Mouse (Mus musculus): ENCODE results near the gene Jph2.

The Jph2 gene

DNA sequence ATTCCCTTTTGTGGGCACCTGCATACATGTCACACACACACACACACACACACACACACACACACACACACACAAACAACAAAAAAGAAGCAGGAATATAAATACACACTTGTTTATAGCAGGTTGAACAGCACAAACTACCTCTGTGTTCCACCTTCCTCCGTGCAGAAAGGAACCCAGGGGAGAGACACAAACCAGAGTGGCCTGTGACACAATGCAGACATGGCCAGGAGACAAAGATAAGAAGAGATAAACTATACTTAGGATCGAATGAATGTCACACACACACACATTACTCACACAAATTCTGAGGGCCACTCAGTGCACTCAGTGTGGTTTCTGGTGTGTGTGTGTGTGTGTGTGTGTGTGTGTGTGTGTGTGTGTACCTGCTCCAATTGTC is 38.5 kb downstream of the Jph2 start:
- no peak for DNase-seq

DNA sequence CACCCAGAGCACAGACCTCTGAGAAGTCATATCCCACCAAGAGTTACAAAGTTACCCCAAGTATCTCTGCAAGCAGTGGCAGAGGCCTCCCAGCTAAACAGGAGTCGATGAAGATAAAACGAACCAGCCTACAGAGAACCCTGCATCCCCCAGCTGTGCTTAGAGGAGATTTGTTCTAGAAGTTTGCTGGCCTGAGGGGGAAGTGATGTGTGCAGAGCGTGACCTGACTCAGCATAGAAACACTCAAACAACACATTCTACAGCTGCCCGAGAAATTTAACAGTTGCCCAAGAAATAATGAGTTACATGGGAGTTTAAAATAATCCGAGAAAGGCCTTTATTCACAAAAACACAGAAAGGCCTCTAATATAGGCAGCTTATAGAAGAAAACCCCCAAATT is 39.1 kb downstream of the Jph2 start:
- no peak for DNase-seq

DNA sequence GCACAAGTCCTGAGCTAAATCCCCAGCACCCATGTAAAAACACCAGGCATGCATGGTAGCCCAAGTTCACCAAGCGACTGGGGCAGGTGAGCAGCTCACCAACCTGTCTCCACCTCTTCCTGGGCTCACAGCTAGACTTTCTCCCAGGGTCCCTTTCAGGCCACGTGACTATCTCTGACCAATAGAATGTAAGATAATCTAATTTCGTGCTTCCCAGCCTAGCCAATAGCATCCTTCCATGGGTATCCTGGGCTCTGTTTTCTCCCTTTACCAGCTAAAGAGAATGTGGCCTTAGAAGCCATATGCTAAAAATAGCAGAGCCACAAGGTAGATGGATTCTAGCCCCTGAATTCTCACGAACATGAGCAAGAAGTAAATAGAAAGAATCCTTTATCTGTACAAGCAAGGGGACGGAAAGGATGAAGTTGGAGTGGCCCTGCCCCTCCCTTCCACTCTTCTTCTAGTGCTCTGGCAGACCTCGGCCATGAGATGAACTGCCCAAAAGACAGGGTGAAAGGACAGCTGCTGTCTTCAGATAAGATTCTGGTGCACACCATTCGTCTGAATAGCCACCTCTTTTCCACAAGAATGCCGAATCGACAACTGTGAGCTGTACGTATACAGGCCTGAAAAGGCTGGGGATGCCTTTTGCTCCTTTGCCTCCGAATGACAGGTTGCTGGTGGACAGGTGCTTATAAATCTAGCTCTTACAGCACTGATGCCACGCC is 41.5 kb downstream of the Jph2 start:
- no peak for DNase-seq

DNA sequence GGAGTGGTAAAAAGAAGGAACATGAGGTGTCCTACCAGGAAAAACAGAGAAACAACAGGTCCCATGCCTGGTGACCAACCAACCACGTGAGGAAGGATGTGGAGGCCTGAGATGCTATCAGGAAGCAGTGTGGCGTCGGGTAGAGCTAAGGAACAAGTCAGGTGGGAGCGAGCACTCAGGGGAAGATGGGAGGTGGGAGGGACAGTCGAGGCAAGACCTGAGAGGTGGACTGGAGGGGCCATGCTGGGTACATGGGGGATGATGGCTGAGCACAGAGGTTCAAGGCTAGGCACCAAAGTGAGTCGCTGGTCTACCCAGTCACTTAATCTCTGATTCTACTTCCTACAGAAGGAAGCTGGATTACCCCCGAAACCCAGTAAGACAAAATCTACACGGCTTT is 42.1 kb downstream of the Jph2 start:
- no peak for DNase-seq

DNA sequence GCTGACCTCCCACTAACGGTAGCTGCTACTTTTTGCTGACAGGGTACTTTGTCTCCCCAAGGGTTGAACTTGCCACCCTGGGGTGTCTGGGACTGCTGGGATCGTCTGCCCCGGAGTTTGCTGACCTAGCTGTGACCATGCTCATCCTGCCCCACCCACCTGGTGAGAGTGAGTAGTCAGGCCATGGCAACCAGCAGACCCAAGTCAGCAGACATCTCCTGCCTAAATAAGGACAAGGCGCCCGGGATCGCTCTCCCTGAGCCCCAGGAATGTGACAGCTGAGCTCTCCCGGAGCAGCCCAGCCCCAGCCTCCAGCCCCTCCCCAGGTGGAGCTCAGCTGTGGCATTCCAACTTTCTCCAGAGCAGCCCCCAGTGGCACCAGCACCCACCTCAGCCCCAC is 44.1 kb downstream of the Jph2 start:
- DNase-seq, result peak in 1 of 2 experiments; percentile 43

DNA sequence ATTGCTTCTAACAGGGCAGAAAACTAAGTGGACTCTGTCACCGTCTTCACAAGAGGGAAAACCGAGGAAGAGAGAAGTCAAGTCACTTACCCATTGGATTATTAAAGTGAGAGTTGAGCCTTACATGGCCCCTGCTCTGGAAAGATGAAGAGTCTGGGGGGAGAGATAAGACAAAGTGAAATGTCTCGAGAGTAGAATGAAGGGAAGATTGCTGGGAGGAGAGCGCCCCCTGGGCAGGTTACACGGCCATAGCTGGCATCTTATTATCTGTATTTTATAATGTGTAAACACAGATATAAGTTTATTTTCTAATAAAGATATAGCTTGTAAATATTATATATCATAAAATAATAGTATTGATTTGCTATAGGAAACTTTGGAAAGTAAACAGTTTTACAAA is 47.4 kb downstream of the Jph2 start:
- DNase-seq, result no peak

DNA sequence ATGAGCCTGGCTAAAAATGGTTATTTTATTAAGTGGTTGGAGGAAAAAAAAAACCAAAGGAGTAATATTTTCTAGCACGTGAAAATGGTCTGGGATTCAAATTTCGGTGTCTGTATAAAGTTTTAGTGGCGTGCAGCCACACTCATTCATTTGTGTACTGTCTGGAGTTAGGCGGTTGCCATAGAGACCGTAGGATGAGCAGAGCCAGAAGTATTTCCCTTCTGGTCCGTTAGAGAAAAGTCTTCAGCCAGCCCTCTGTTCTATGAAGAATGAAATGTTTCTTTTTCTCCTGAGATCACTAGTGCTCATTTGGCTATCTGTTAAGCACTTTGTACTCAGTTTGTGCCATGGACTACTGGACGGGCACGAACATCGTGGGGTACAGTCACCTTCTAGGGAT is 48.4 kb downstream of the Jph2 start:
- no peak for DNase-seq

DNA sequence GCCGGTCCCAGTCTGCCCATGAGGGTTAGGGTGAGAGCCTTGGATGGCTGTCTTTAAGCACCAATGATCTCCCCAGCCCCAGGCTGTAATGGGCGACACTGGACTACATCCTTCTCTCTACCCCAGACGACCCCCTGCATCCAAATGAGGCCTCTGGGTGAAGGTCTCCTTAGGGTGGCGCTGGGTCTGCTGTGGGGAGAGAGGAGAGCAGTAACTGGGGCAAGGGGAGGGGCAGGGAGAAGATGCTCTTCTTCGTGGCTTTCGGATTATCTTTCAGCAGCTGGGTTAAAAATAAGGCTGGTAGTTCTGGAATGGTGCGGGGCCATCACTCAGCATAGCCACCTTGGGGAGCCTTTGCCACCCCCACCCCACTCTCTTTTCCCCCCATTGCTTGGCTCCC is 49.1 kb downstream of the Jph2 start:
- no peak for DNase-seq

DNA sequence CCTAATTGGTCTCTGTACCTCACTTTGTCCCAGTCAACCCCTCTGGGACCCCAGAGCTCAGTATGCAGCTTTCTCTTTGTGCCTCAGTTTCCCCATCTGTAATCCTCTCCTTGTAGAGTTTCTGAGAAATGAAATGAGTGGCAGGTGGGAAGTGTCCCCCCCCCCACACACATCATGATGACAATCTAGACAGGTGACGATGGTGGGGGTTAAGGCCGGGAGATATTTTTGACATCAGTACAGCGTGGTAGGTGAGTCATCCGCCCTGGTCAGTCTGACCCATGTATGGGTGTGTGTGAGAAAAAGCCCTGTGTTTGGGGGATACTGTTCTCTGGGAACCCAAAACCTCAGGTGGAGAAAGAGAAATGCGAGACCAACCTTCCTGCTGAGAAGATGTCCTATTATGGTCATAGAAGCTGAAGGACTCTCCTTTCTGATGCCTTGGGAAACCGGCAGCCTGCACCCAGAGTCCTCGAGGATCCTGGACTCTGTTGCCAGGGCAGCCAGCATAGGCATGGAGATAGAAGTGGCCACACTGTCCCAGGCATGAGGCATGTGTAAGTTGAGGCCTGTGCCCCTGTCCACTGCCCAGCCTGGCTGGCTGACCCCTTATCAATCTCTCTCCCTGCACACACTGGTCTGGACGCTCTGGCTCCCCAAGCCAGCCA is 50.1 kb downstream of the Jph2 start:
- no peak for DNase-seq

DNA sequence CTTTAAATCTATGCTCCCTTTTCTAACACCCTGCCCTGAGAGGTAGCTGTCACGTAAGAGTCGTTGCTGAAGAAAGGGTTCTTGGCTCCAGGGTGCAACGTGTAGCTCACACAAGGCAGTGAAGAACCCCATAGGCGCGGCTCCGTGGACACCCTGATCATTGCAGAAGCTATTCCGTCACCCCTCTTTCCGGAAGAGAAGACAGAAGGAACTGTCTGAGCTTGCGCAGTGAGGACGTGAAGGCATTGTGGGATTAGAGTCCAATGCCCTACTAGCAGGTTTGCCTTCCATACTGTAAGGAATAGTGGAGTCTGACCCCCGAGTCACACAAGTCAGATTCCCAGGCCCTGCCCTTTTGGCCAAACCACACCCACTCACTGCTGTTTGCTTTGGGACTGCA is 51.3 kb downstream of the Jph2 start:
- DNase-seq, result no peak

DNA sequence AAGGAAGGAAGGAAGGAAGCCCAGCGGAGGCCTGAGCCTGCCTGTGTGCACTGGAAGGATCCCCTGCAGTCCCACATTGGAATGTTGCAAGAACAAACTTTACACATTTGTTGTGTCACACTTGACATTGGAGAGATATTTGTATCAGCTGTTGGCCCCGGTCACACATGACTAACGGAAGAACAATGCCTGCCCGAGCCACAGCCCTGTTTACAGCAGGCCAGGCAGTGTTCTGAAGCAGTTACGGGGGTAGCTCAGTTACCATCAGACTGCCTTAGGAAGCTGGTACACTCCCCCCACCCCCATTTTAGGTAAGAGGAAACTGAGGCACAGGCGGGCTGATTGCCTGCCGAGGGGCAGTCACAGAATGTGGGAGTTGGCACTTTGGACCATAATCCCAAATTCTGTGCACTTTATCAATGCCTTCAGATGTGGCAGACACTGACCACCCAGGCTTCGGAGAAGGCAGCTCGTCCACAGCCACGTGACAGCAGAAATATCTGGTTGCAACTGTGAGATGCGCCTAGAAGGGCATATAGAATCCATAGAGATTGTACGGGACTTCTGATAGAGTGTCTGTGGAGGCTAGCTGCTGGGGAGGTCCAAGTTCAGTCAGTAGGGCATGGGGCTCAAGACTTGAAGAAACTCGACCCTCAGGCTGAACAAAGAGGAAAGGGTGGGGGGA is 52.7 kb downstream of the Jph2 start:
- peak; percentile 36 to 61 for DNase-seq

DNA sequence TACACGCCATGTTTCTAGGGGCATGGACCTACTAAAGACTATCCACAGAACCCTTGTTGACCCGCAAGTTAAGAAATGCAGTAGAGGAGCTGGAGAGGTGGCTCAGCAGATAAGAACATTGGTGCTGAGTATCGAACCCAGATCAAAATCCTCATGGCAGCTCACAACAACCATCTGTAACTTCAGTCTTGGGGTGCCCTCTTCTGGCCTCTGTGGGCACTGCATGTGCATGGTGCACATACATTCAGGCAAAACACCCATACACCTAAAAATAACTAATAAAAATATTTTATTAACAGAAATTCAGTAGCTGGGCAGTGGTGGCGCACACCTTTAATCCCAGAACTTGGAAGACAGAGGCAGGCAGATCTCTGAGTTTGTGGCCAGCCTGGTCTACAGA is 54.1 kb downstream of the Jph2 start:
- peak in 1 of 2 experiments; percentile 29 for DNase-seq

DNA sequence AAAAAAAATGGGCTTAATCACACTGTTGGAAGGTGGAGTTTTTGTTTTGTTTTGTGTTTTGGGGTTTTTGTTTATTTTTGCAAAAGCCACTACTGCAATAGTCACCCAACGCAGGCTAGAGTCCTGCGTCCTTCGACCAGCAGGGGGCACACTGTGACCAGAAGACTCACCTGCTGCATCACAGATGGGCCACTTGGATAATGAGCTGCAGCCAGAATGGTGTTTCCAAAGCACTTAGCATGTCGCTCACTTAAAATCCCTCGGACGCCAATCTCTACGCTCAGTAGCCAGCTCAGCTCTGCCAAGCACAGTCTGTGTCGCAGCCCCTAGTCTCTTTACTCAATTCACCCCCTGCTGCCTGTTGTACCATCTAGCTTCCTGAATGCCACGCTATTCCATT is 57.5 kb downstream of the Jph2 start:
- DNase-seq, result peak; percentile 68 to 69

DNA sequence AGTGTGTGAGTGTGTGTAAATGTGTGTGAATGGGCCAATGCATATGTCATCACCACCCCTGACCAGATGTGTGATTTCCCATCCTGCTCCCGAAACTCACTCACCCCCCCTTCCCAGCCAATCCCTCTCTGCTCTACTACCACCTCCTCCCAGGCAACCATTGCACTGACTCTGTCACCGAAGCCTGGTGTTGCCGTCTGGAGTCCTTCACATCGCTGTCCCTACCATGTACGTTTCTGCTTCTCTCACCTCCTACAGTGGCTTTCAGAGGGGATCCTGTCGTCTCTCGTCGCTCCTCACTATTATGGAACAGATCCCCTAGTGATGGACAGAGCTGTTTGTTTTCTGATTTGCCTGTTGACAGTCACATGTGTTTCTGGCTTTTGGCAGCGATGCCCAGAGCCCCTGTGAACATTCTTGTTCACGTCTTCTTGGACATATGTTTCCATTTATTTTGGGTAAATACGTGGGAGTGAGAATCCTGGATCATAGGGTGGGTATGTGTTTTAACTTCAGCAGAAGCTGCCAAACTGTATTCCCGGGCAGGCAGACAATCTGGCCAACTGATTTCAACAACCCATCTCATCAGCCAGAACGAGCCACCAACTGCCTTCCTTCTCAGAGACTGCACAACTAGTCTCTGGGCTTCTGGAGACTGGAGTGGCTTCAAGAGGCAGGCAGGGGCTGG is 65.3 kb downstream of the Jph2 start:
- DNase-seq, result no peak

DNA sequence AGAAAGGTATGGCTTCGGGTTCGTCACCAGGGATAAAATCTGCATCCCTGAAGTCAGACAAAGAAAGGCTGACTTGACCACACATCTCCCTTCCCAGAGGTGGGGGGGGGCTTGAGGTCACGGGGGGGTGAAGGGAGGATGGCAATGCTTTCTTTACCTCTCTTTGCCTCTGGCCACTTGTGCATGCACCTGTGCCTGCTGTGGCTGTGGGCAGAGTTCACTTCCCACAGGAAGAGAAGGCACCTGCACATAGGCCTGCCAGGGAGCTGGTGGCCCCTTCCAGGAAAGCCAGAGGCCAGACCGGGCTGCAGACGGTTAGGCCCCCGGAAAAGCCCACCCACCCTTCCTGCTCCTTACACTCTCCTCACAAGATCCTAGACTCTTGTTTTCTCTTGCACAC is 66.4 kb downstream of the Jph2 start:
- DNase-seq, result no peak

DNA sequence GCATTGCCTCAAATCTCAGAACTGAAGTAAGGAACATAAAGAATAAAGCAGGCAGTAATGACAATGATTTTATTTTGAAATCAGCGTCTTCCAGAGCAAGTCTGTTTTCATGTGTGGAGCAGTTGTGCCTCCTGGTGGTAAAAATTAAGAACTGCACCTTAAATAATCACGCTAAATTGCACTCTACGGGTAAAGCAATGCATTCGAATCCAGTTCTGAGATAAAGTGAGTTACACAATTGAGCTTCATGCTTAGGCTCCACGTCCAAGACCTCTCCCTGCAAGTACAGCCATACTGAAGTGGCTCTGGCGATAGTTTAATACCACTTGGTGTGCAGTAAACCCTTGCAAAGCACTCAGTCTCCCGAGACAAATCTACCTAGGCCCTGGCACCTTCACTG is 67.1 kb downstream of the Jph2 start:
- peak in 1 of 2 experiments; percentile 57 for DNase-seq

DNA sequence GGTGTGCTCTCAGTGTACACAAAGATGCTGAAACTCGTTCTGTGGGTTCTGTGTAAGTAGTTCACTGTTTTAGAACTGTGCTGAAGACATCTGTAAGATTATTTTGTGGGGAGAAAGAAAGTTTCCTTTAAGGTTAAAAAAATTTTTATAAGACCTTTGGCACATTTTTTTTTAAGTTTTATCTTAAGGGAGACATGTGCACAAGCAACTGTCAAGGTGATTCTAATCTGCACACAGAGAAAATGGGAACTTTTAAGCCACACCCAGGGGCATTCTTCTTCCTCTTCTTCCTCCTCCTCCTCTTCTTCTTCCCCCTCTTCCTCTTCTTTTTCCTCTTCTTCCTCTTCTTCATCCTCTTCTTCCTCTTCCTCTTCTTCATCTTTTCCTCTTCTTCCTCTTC is 74.6 kb downstream of the Jph2 start:
- DNase-seq, result no peak

DNA sequence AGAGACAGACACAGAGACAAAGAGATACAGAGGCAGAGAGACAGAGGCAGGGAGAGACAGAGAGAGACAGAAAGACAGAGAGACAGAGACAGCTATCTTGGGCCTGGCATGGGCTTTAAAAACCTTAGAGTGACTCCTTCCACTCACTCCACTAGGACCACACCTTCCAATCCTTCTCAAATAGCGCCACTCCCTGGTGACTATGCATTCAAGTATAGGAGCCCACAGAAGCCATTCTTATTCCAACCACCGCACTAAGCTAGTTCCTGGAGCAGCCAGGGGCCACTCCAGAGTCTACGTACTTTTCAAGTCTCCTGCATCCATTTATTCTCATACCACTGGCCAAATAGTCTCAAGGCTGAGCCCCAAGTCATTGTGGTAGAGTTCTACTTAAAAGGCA is 79.0 kb downstream of the Jph2 start:
- DNase-seq, result no peak

DNA sequence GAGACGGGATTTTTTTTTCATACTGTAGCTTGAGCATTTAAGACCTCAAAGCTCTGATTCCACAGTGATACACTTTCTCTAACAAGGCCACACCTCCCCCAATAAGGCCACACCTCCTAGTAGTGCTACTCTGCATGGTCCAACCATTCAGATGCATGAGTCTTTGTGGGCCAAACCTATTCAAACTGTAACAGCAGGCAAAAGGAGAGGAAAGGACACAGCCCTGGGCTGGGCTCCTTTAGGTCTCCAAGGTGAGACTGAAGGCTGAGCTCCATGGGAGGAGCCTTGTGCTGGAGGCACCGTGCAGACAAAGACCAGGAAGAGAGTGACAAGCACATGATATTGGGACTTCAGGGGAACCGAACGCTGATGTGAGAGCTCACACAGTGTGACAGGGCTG is 80.5 kb downstream of the Jph2 start:
- no peak for DNase-seq

DNA sequence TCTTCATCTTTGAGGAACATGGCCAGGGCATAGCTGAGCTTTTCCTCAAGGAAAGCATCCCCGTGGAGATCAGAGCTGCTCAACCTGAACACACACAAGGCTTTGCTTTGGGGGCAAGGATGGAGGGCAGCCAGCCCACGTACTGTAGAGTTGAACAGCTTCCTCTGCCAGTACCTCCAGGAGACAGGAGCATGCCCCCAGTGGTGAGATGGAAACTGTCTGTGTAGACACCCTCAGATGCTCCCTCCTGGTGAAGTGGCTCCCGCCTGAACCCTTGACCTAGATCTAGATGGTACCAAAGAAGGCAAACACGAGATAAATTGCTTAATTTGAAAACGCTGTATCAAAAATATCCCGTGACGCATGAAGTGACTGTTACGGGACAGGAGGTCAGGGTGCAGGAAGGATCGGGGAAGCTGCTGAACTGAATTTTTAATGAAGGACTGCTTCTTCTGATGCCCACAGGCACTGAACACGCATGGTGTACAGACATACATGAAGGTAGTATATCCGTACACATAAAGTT is 87.6 kb downstream of the Jph2 start:
- no peak for DNase-seq

DNA sequence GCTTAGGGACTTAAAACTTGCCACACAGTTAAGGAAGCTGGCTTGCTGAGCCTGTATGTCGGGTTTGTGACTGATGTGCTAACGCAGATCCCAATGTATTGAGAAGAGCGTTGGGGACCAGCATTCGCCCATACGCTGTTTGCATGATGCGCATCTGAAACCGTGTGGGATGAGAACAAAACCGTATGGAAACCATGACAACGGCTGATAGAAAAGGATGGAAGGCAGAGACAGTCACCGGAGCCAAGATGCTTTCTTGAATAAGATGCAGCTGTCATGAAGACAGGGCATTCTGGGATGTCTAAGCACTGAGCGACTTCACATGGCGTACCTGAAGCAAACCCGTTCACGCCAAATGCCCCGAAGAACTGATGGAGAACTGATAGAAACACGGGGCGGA is 88.4 kb downstream of the Jph2 start:
- no peak for DNase-seq

DNA sequence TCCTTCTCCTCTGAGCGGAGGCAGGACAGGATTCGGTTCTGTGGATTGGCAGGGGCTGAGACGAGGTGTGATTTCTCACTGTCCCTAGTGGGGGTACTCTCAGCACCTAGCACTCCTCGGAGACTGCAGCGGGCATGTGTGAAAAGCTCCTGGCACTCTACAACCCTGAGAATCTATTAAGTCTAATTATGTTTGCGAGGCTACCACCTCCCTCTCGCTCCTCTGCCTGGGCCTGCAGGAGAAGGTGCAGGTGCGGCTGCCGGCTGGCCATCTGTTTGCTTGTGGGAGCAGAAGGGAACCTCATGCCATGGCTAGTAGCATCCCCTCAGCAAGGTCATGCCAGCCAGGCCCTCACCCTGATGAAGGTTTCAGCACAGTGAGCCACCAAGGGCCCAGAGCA is 94.8 kb downstream of the Jph2 start:
- no peak for DNase-seq

DNA sequence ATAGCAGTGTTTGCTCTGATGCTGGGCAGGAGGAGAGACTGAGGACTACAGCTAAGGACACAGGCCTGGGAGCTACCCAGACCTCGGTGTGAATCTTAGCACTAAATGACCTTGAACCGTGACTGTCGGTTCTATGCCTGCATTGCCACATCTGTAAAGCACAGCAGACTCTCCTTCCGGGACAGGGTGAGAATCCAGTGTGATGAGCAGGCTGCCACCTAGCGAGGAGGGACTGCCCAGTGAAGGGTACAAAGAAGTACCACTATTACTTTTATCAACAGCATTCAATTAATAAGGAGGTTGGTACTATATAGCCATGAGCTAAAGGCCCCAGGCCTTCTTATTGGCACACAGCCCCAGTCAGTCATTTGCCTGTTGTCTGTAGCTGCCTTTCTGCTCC is 96.2 kb downstream of the Jph2 start:
- no peak for DNase-seq
